Mouse (Mus musculus): ENCODE results near the gene Igf2bp2.

The Igf2bp2 gene

GRCm38 (mm10) chr16:22162512-22163455 is at the start of gene Igf2bp2:
Gene Igf2bp2, minus strand, starts transcription at chr16:22163299.
- DNase-seq (ENCODE audit: low spot score) = peak; percentile 52

- DNase-seq (ENCODE audit: low spot score) = no peak
These were observed 40.4 kb upstream of the Igf2bp2 start for GRCm38 (mm10) chr16:22203501-22203900.

- DNase-seq (ENCODE audit: low spot score) = no peak
These were observed 38.8 kb upstream of the Igf2bp2 start for GRCm38 (mm10) chr16:22201858-22202257.

- DNase-seq (ENCODE audit: low spot score) = no peak
These were observed 37.4 kb upstream of the Igf2bp2 start for GRCm38 (mm10) chr16:22200476-22200875.

GRCm38 (mm10) chr16:22187366-22187765 is 24.3 kb upstream of the Igf2bp2 start:
- no peak for DNase-seq (ENCODE audit: low spot score)

- DNase-seq (ENCODE audit: low spot score) = no peak
These were observed 22.3 kb upstream of the Igf2bp2 start for GRCm38 (mm10) chr16:22185411-22185810.

GRCm38 (mm10) chr16:22184113-22184512 is 21.0 kb upstream of the Igf2bp2 start:
- DNase-seq (ENCODE audit: low spot score) = no peak

- no peak for DNase-seq (ENCODE audit: low spot score)
These were observed 19.2 kb upstream of the Igf2bp2 start for GRCm38 (mm10) chr16:22182286-22182685.

GRCm38 (mm10) chr16:22178793-22179192 is 15.7 kb upstream of the Igf2bp2 start:
- no peak for DNase-seq (ENCODE audit: low spot score)

- no peak for DNase-seq (ENCODE audit: low spot score)
These were observed 14.9 kb upstream of the Igf2bp2 start for GRCm38 (mm10) chr16:22177999-22178398.

GRCm38 (mm10) chr16:22168731-22169130 is 5.6 kb upstream of the Igf2bp2 start:
- DNase-seq (ENCODE audit: low spot score) = no peak

GRCm38 (mm10) chr16:22165556-22165955 is 2.5 kb upstream of the Igf2bp2 start:
- DNase-seq (ENCODE audit: low spot score) = no peak

- DNase-seq (ENCODE audit: low spot score) = no peak
These were observed 1.3 kb upstream of the Igf2bp2 start for GRCm38 (mm10) chr16:22164446-22164845.

GRCm38 (mm10) chr16:22163456-22163851 is 355 bp upstream of the Igf2bp2 start:
- peak; percentile 23 for DNase-seq (ENCODE audit: low spot score)

GRCm38 (mm10) chr16:22162066-22162511 is 1.0 kb downstream of the Igf2bp2 start:
- peak; percentile 18 for DNase-seq (ENCODE audit: low spot score)

GRCm38 (mm10) chr16:22161351-22162065 is 1.6 kb downstream of the Igf2bp2 start:
- peak; percentile 24 for DNase-seq (ENCODE audit: low spot score)

- no peak for DNase-seq (ENCODE audit: low spot score)
These were observed 2.5 kb downstream of the Igf2bp2 start for GRCm38 (mm10) chr16:22160386-22161145.

GRCm38 (mm10) chr16:22152941-22153444 is 10.1 kb downstream of the Igf2bp2 start:
- no peak for DNase-seq (ENCODE audit: low spot score)

GRCm38 (mm10) chr16:22151706-22152315 is 11.3 kb downstream of the Igf2bp2 start:
- DNase-seq (ENCODE audit: low spot score) = no peak

- no peak for DNase-seq (ENCODE audit: low spot score)
These were observed 12.7 kb downstream of the Igf2bp2 start for GRCm38 (mm10) chr16:22150421-22150820.

- no peak for DNase-seq (ENCODE audit: low spot score)
These were observed 13.3 kb downstream of the Igf2bp2 start for GRCm38 (mm10) chr16:22149659-22150345.
